Mouse (Mus musculus) CH12.LX (cell line): ENCODE data around the gene Olfr49. TPM values are rescaled to one million over a fixed set of nuclear protein-coding genes. Genes with fewer than 3 reads are reported as not detected.

Source experiments
- DNase-seq: peaks from one replicate; pipeline ENCODE4 v3.0.0-alpha.2; 2013; ENCODE audit errors: extremely low read depth
- H3K27ac ChIP-seq: 2 replicates; pipeline ENCODE4 v1.5.1; 2012; ENCODE audit warnings: low read depth, mild to moderate bottlenecking, control low read depth, moderate library complexity; ENCODE audit not compliant: insufficient read depth
- H3K27me3 ChIP-seq: replicated peaks from 2 replicates; pipeline ENCODE3; 2012; ENCODE audit warnings: inconsistent platforms
- H3K36me3 ChIP-seq, 2 experiments: replicated peaks in 1 of 2; 2 replicates each; pipeline versions ENCODE3 to v1.6.1; 2012; ENCODE audit warnings: inconsistent platforms in 1 of 2, low read length in 1 of 2, mild to moderate bottlenecking in 1 of 2, mixed read lengths in 1 of 2, moderate library complexity in 1 of 2; ENCODE audit not compliant: control insufficient read depth in 1 of 2, insufficient read depth in 1 of 2
- H3K4me1 ChIP-seq, 2 experiments: 2 replicates each; pipeline ENCODE4 v1.6.1; 2012; ENCODE audit warnings: inconsistent platforms in 1 of 2, moderate library complexity in 1 of 2; ENCODE audit not compliant: insufficient read depth in 2 of 2, control insufficient read depth in 1 of 2
- H3K4me2 ChIP-seq: 2 replicates; pipeline ENCODE4 v1.6.1; 2012; ENCODE audit warnings: low read depth, mild to moderate bottlenecking, control low read depth; ENCODE audit not compliant: poor library complexity, insufficient read depth, severe bottlenecking
- H3K4me3 ChIP-seq, 3 experiments: fragments of 150-350 bp in 1 of 3; sonication (generic) in 1 of 3; replicated peaks in 1 of 3; 2 replicates each; pipeline versions ENCODE3 to v1.5.1; 2011 to 2012; ENCODE audit warnings: low read depth in 2 of 3, low read length in 2 of 3, mild to moderate bottlenecking in 2 of 3, moderate library complexity in 2 of 3, control low read depth in 1 of 3, improper control_type of control experiment in 1 of 3, inconsistent platforms in 1 of 3, mixed read lengths in 1 of 3; ENCODE audit not compliant: poor library complexity in 1 of 3
- H3K79me2 ChIP-seq: replicated peaks from 2 replicates; pipeline ENCODE4 v1.6.1; 2012; ENCODE audit warnings: mild to moderate bottlenecking, moderate library complexity; ENCODE audit not compliant: control insufficient read depth, poor library complexity, insufficient read depth, severe bottlenecking; ENCODE audit errors: extremely low read depth
- H3K9ac ChIP-seq: 2 replicates; pipeline ENCODE4 v1.6.1; 2012; ENCODE audit warnings: low read depth, mild to moderate bottlenecking, control low read depth, moderate library complexity; ENCODE audit not compliant: insufficient read depth
- H3K9me3 ChIP-seq: replicated peaks from 2 replicates; pipeline ENCODE3; 2012; ENCODE audit warnings: low read length, inconsistent platforms, mixed read lengths
- CTCF ChIP-seq, 2 experiments: IDR thresholded peaks in 1 of 2; conservative IDR thresholded peaks in 1 of 2; 2 replicates each; pipeline ENCODE4 v1.5.1; 2011 to 2012; ENCODE audit warnings: low read depth in 2 of 2, low read length in 2 of 2, improper control_type of control experiment in 1 of 2, inconsistent platforms in 1 of 2, mild to moderate bottlenecking in 1 of 2, moderate library complexity in 1 of 2
- ETS1 ChIP-seq: conservative IDR thresholded peaks from 2 replicates; pipeline ENCODE4 v1.6.1; 2012; ENCODE audit warnings: low read depth, mild to moderate bottlenecking, inconsistent platforms, low read length, improper control_type of control experiment, moderate library complexity
- IRF4 ChIP-seq: IDR thresholded peaks from 2 replicates; pipeline ENCODE4 v1.6.1; 2014; ENCODE audit warnings: low read depth, mild to moderate bottlenecking, inconsistent platforms, low read length, improper control_type of control experiment
- KAT2A ChIP-seq: IDR thresholded peaks from 2 replicates; pipeline ENCODE4 v1.6.1; 2012; ENCODE audit warnings: low read length, improper control_type of control experiment, inconsistent platforms; ENCODE audit not compliant: insufficient replicate concordance
- MAFK ChIP-seq: IDR thresholded peaks from 2 replicates; pipeline ENCODE4 v1.6.1; 2011; ENCODE audit warnings: low read length, improper control_type of control experiment; ENCODE audit not compliant: insufficient replicate concordance
- MXI1 ChIP-seq: IDR thresholded peaks from 2 replicates; pipeline ENCODE4 v1.6.1; 2011; ENCODE audit warnings: mild to moderate bottlenecking, low read depth, low read length, improper control_type of control experiment
- MYC ChIP-seq: IDR thresholded peaks from 2 replicates; pipeline ENCODE4 v1.6.1; 2011; ENCODE audit warnings: low read depth, mild to moderate bottlenecking, improper control_type of control experiment, low read length
- NELFE ChIP-seq: IDR thresholded peaks from 2 replicates; pipeline ENCODE4 v1.6.1; 2011; ENCODE audit warnings: low read depth, low read length, improper control_type of control experiment
- RAD21 ChIP-seq: IDR thresholded peaks from 2 replicates; pipeline ENCODE4 v1.6.1; 2011; ENCODE audit warnings: low read depth, mild to moderate bottlenecking, low read length, improper control_type of control experiment, moderate library complexity
- SMC3 ChIP-seq: IDR thresholded peaks from 2 replicates; pipeline ENCODE4 v1.6.1; 2011; ENCODE audit warnings: low read depth, low read length, improper control_type of control experiment
- UBTF ChIP-seq: IDR thresholded peaks from 2 replicates; pipeline ENCODE4 v1.6.1; 2012; ENCODE audit warnings: low read depth, mild to moderate bottlenecking, inconsistent platforms, low read length, improper control_type of control experiment, moderate library complexity
- USF1 ChIP-seq: IDR thresholded peaks from 2 replicates; pipeline ENCODE4 v1.6.1; 2014; ENCODE audit warnings: low read depth, mild to moderate bottlenecking, inconsistent platforms, low read length, improper control_type of control experiment
- ZMIZ1 ChIP-seq: IDR thresholded peaks from 2 replicates; pipeline ENCODE4 v1.6.1; 2012; ENCODE audit warnings: low read depth, mild to moderate bottlenecking, inconsistent platforms, low read length, improper control_type of control experiment
- dilution Hi-C: fragments of 300-500 bp; cut with MboI; formaldehyde crosslinking; loops from 2 replicates; pipeline ENCODE4 v1.14.3; 2020; ENCODE audit warnings: low sequenced_read_pairs; ENCODE audit not compliant: extremely low pct_unique_long_range_greater_than_20kb, extremely low pct_ligation_motif_present
- in situ Hi-C: fragments of 300-500 bp; cut with MboI; formaldehyde crosslinking; loops from 3 replicates; pipeline ENCODE4 v1.14.3; 2019; ENCODE audit warnings: low sequenced_read_pairs, low pct_ligation_motif_present, low pct_unique_long_range_greater_than_20kb, mixed read lengths
- polyA plus RNA-seq: library from polyadenylated mRNA; unstranded; fragments of >175 nt; gene quantifications from 2 replicates; pipeline ENCODE4 v1.2.1, GENCODE M21; 2012; ENCODE audit warnings: low read depth; ENCODE audit not compliant: insufficient read length
- total RNA-seq, 2 experiments: library from RNA; depleted of rRNA; stranded (reverse); fragments of 300-350 nt in 1 of 2; fragments of >200 nt in 1 of 2; gene quantifications; 2 replicates each; pipeline ENCODE4 v1.2.3; 2012 to 2014

Gene Olfr49
- total and polyA plus RNA-seq, 3 experiments, result 0.07 TPM; not detected in 2

GRCm38 (mm10) chr14:54324486-54324885, 39.7 kb upstream of the Olfr49 start:
- no peak for DNase-seq
- Histone ChIP-seq H3K27ac (no peak overlapping the region), H3K9ac (no peak overlapping the region), H3K27me3 (no peaks in the 10 kb centered on the region), H3K4me2 (no peak overlapping the region), H3K36me3 (no peaks in the 10 kb centered on the region), H3K4me1 (no peaks in the 10 kb centered on the region; a peak in 2 of 4 replicates), H3K4me3 (no peak overlapping the region), H3K79me2 (no peaks in the 10 kb centered on the region), H3K9me3 (no peaks in the 10 kb centered on the region)
- dilution Hi-C loops, result no loop called here
- in situ Hi-C loops, result loop anchor here (10.0 kb wide), 1 partner anchor 60 kb away; no protein-coding TSS in a partner anchor
- no peak for TF ChIP-seq IRF4
- no peak for TF ChIP-seq MAFK
- TF ChIP-seq CTCF (conservative IDR thresholded peaks at IDR 0.05 in 1 of 2, IDR thresholded peaks at IDR 0.05 in 1 of 2; ENCODE audit: low read depth in 2 of 2, low read length in 2 of 2), result no peak
- TF ChIP-seq ZMIZ1, result no peak
- no peak for TF ChIP-seq NELFE
- no peak for TF ChIP-seq ETS1
- TF ChIP-seq KAT2A, result no peak
- TF ChIP-seq USF1, result no peak
- no peak for TF ChIP-seq SMC3
- no peak for TF ChIP-seq MYC
- no peak for TF ChIP-seq MXI1
- TF ChIP-seq RAD21, result no peak

GRCm38 (mm10) chr14:54321556-54322376, 37.0 kb upstream of the Olfr49 start:
- Histone ChIP-seq H3K4me2 (no peak overlapping the region), H3K9ac (no peak overlapping the region), H3K4me3 (no peak overlapping the region), H3K27me3 (no peaks in the 10 kb centered on the region), H3K36me3 (no peaks in the 10 kb centered on the region), H3K79me2 (no peaks in the 10 kb centered on the region), H3K27ac (no peak overlapping the region), H3K4me1 (no peaks in the 10 kb centered on the region; a peak in 1 of 4 replicates), H3K9me3 (no peaks in the 10 kb centered on the region)
- no peak for DNase-seq
- no peak for TF ChIP-seq ETS1
- no peak for TF ChIP-seq SMC3
- no peak for TF ChIP-seq UBTF
- TF ChIP-seq MXI1, result no peak
- dilution Hi-C loops (no loop called here), in situ Hi-C loops (loop anchor here (10.0 kb wide), 1 partner anchor 57 kb away; no protein-coding TSS in a partner anchor)
